Mouse (Mus musculus) embryo, embryonic 10.5 days (tissue): Measurements from ENCODE around the gene Lrrc74b.

Experiments
- DNase-seq: peaks from one replicate; pipeline ENCODE4 v3.0.0-alpha.2; 2015; ENCODE audit warnings: low spot score

The Lrrc74b gene

GRCm38 (mm10) chr16:17496499-17497305, 64.3 kb downstream of the Lrrc74b start:
- no peak for DNase-seq
